8 mouse cellular contexts compared by ENCODE assay signal in genomic region chr8:107096366-107097036, GRCm38 (mm10). TPM values are rescaled to one million over a fixed set of nuclear protein-coding genes. Genes with fewer than 3 reads are reported as not detected.
A peak's percentile ranks its signal among the peaks of the same experiment; 100 is the strongest.
DNase-seq lines count a peak whose midpoint lies in the region; ATAC-seq and TF ChIP-seq lines count a peak whose summit lies in the region.

Terf2 (minus strand) TSS chr8:107096547.

- H3K4me1 ChIP-seq in CH12.LX (ENCODE audit: control insufficient read depth in 1 of 2, insufficient read depth in 2 of 2), result peaks cover 7 to 26% of the 10 kb centered on the region in 2 experiments
- H3K4me1 ChIP-seq in forebrain, embryonic 10.5 days, result peaks cover 18% of the 10 kb centered on the region
- peaks cover 0 to 19% of the 10 kb centered on the region in 2 experiments for H3K4me1 ChIP-seq in heart, embryonic 14.5 days (ENCODE audit: control insufficient read depth in 2 of 2, insufficient read depth in 2 of 2, low read length in 2 of 2)
- peaks cover 33% of the 10 kb centered on the region for H3K4me1 ChIP-seq in liver, embryonic 12.5 days
- 0 out of 2 replicates have a peak, but pooled peaks cover 2% of the 10 kb centered on the region for H3K4me1 ChIP-seq in stomach, embryonic 14.5 days (ENCODE audit: control insufficient read depth, insufficient read depth, low read length)

- in situ Hi-C loops in CH12.LX (cut with MboI; ENCODE audit: low pct_ligation_motif_present, low pct_unique_long_range_greater_than_20kb, low sequenced_read_pairs), result no loop called here

- H3K4me3 ChIP-seq in CH12.LX (replicated peaks in 1 of 3; ENCODE audit: low read depth in 2 of 3, low read length in 2 of 3, poor library complexity in 1 of 3), result peak within 1 kb of the TSS; percentile 86 to 93 (median 92)
- peak within 1 kb of the TSS; percentile 75 for H3K4me3 ChIP-seq in forebrain, embryonic 10.5 days
- H3K4me3 ChIP-seq in heart, embryonic 14.5 days (ENCODE audit: control insufficient read depth in 1 of 2, insufficient read depth in 1 of 2, low read depth in 1 of 2, low read length in 2 of 2), result peak within 1 kb of the TSS; percentile 79 to 92
- peak within 1 kb of the TSS; percentile 87 for H3K4me3 ChIP-seq in liver, embryonic 12.5 days
- H3K4me3 ChIP-seq in stomach, embryonic 14.5 days (ENCODE audit: low read depth, low read length), result peak within 1 kb of the TSS; percentile 85

- H3K9ac ChIP-seq in CH12.LX (ENCODE audit: insufficient read depth, low read depth), result peak within 1 kb of the TSS; percentile 87
- H3K9ac ChIP-seq in heart, embryonic 14.5 days (ENCODE audit: low read length), result peak within 1 kb of the TSS; percentile 95
- H3K9ac ChIP-seq in liver, embryonic 12.5 days, result peak within 1 kb of the TSS; percentile 95
- peak within 1 kb of the TSS; percentile 79 for H3K9ac ChIP-seq in stomach, embryonic 14.5 days (replicated peaks; ENCODE audit: low read depth, low read length)

- no peaks in the 10 kb centered on the region for H3K27me3 ChIP-seq in CH12.LX (replicated peaks)
- no peaks in the 10 kb centered on the region for H3K27me3 ChIP-seq in forebrain, embryonic 10.5 days (ENCODE audit: poor library complexity, severe bottlenecking)
- no peaks in the 10 kb centered on the region for H3K27me3 ChIP-seq in heart, embryonic 14.5 days (ENCODE audit: control insufficient read depth, insufficient read depth, low read length)
- H3K27me3 ChIP-seq in liver, embryonic 12.5 days (replicated peaks), result no peaks in the 10 kb centered on the region
- H3K27me3 ChIP-seq in stomach, embryonic 14.5 days (ENCODE audit: control insufficient read depth, insufficient read depth, low read length), result no peaks in the 10 kb centered on the region

- ATAC-seq in heart, embryonic 14.5 days (ENCODE audit: insufficient number of reproducible peaks, insufficient read depth, low FRiP score, low read depth), result peak; percentile 96
- ATAC-seq in liver, embryonic 12.5 days, result peak; percentile 92
- ATAC-seq in stomach, embryonic 14.5 days (ENCODE audit: insufficient number of reproducible peaks, insufficient read depth, low FRiP score, low read depth), result peak; percentile 96

- peak within 1 kb of the TSS; percentile 82 for H3K4me2 ChIP-seq in CH12.LX (ENCODE audit: insufficient read depth, low read depth, poor library complexity, severe bottlenecking)
- peak within 1 kb of the TSS; percentile 73 for H3K4me2 ChIP-seq in heart, embryonic 14.5 days (ENCODE audit: low read length)
- peak within 1 kb of the TSS; percentile 80 for H3K4me2 ChIP-seq in liver, embryonic 12.5 days
- H3K4me2 ChIP-seq in stomach, embryonic 14.5 days (replicated peaks; ENCODE audit: low read depth, low read length), result peak within 1 kb of the TSS; percentile 52

- H3K36me3 ChIP-seq in CH12.LX (replicated peaks in 1 of 2; ENCODE audit: control insufficient read depth in 1 of 2, insufficient read depth in 1 of 2, low read length in 1 of 2), result peaks cover 14 to 32% of the 10 kb centered on the region in 2 experiments
- peaks cover 32% of the 10 kb centered on the region for H3K36me3 ChIP-seq in forebrain, embryonic 10.5 days (replicated peaks)
- H3K36me3 ChIP-seq in heart, embryonic 14.5 days (ENCODE audit: control insufficient read depth, insufficient read depth, low read length), result peaks cover 28% of the 10 kb centered on the region
- peaks cover 32% of the 10 kb centered on the region for H3K36me3 ChIP-seq in liver, embryonic 12.5 days
- H3K36me3 ChIP-seq in stomach, embryonic 14.5 days (ENCODE audit: control insufficient read depth, insufficient read depth, low read length), result peaks cover 18% of the 10 kb centered on the region

- peak; percentile 94 for DNase-seq in CH12.LX (ENCODE audit: extremely low read depth)
- DNase-seq in c-Kit-positive CD71-negative TER-119-negative erythroid progenitor cells, embryonic 14.5 days (ENCODE audit: low read depth), result peak; percentile 82
- DNase-seq in forebrain, embryonic 10.5 days (ENCODE audit: extremely low spot score, low spot score), result peak; percentile 96
- peak; percentile 96 for DNase-seq in kidney, postnatal 10 days
- DNase-seq in naive thymus-derived CD4-positive, alpha-beta T cell, adult 2 months (ENCODE audit: low read depth), result peak; percentile 93

- TF ChIP-seq EP300 in CH12.LX (IDR thresholded peaks at IDR 0.05; ENCODE audit: low read length), result no peak

- no peaks in the 10 kb centered on the region for H3K9me3 ChIP-seq in CH12.LX (replicated peaks; ENCODE audit: low read length)
- no peaks in the 10 kb centered on the region for H3K9me3 ChIP-seq in forebrain, embryonic 10.5 days
- no peaks in the 10 kb centered on the region for H3K9me3 ChIP-seq in heart, embryonic 14.5 days (ENCODE audit: control insufficient read depth, low read length)
- H3K9me3 ChIP-seq in liver, embryonic 12.5 days (replicated peaks), result no peaks in the 10 kb centered on the region
- H3K9me3 ChIP-seq in stomach, embryonic 14.5 days (ENCODE audit: control insufficient read depth, low read depth, low read length), result no peaks in the 10 kb centered on the region

- peaks cover 37% of the 10 kb centered on the region for H3K79me2 ChIP-seq in CH12.LX (replicated peaks; ENCODE audit: control insufficient read depth, extremely low read depth, insufficient read depth, poor library complexity, severe bottlenecking)

- TF ChIP-seq CTCF in CH12.LX (conservative IDR thresholded peaks at IDR 0.05 in 1 of 2, IDR thresholded peaks at IDR 0.05 in 1 of 2; ENCODE audit: low read depth in 2 of 2, low read length in 2 of 2), result no peak

- 5% methylated on average over 39 of the region's 39 CpGs for WGBS in forebrain, embryonic 10.5 days
- WGBS in heart, embryonic 14.5 days, result 4% methylated on average over 38 of the region's 39 CpGs
- 3% methylated on average over 39 of the region's 39 CpGs for WGBS in liver, embryonic 12.5 days (ENCODE audit: insufficient replicate concordance)
- 5% methylated on average over 39 of the region's 39 CpGs for WGBS in stomach, embryonic 14.5 days

- dilution Hi-C loops in CH12.LX (cut with MboI; ENCODE audit: extremely low pct_ligation_motif_present, extremely low pct_unique_long_range_greater_than_20kb, low sequenced_read_pairs), result no loop called here

- peak within 1 kb of the TSS; percentile 78 for H3K27ac ChIP-seq in CH12.LX (ENCODE audit: insufficient read depth, low read depth)
- H3K27ac ChIP-seq in forebrain, embryonic 10.5 days, result peak within 1 kb of the TSS; percentile 96
- H3K27ac ChIP-seq in heart, embryonic 14.5 days (replicated peaks in 1 of 2; ENCODE audit: control insufficient read depth in 1 of 2, insufficient read depth in 1 of 2, low read depth in 2 of 2, low read length in 2 of 2), result peak within 1 kb of the TSS; percentile 66 to 93
- H3K27ac ChIP-seq in liver, embryonic 12.5 days, result peak within 1 kb of the TSS; percentile 96
- H3K27ac ChIP-seq in stomach, embryonic 14.5 days (ENCODE audit: low read length), result peak within 1 kb of the TSS; percentile 89

- no peak for TF ChIP-seq RAD21 in CH12.LX (IDR thresholded peaks at IDR 0.05; ENCODE audit: low read depth, low read length)

- TF ChIP-seq POLR2A in CH12.LX (IDR thresholded peaks at IDR 0.05; ENCODE audit: low read depth, low read length), result peak; percentile 73

TF ChIP-seq in CH12.LX, 34 proteins besides CTCF, POLR2A, EP300 and RAD21 (continues in another document):
- TF ChIP-seq JUN (IDR thresholded peaks at IDR 0.05; ENCODE audit: insufficient read depth, low read depth, low read length), result no peak
- no peak for TF ChIP-seq USF1 (IDR thresholded peaks at IDR 0.05; ENCODE audit: low read depth, low read length)
- TF ChIP-seq ELF1 (IDR thresholded peaks at IDR 0.05; ENCODE audit: low read depth, low read length), result peak; percentile 95
- peak; percentile 28; the same call in 1 of the 2 replicates for TF ChIP-seq MXI1 (IDR thresholded peaks at IDR 0.05; ENCODE audit: low read depth, low read length)
- TF ChIP-seq TCF12 (IDR thresholded peaks at IDR 0.05; ENCODE audit: low read depth, low read length), result peak; percentile 85; the same call in 1 of the 2 replicates
- TF ChIP-seq RCOR1 (conservative IDR thresholded peaks at IDR 0.05; ENCODE audit: low read depth, low read length), result no peak
- no peak for TF ChIP-seq ZC3H11A (IDR thresholded peaks at IDR 0.05; ENCODE audit: low read depth, low read length)
- peak; percentile 98 for TF ChIP-seq KAT2A (IDR thresholded peaks at IDR 0.05; ENCODE audit: insufficient replicate concordance, low read length)
- no peak; the same call in 1 of the 2 replicates for TF ChIP-seq SIN3A (IDR thresholded peaks at IDR 0.05; ENCODE audit: low read length)
- peak; percentile 41; the same call in 1 of the 2 replicates for TF ChIP-seq CHD2 (IDR thresholded peaks at IDR 0.05; ENCODE audit: low read length)
- TF ChIP-seq NRF1 (IDR thresholded peaks at IDR 0.05; ENCODE audit: low read depth, low read length), result peak; percentile 36; the same call in 1 of the 2 replicates
- peak; percentile 78; the same call in 1 of the 2 replicates for TF ChIP-seq E2F4 (IDR thresholded peaks at IDR 0.05; ENCODE audit: insufficient replicate concordance, low read depth, low read length)
- TF ChIP-seq MAX (IDR thresholded peaks at IDR 0.05; ENCODE audit: low read length), result 0 out of 2 replicates have a peak, but pooled peaks have one; percentile 8
- no peak for TF ChIP-seq ZMIZ1 (IDR thresholded peaks at IDR 0.05; ENCODE audit: low read depth, low read length)
- no peak for TF ChIP-seq SMC3 (IDR thresholded peaks at IDR 0.05; ENCODE audit: low read depth, low read length)
- TF ChIP-seq GABPA (IDR thresholded peaks at IDR 0.05; ENCODE audit: insufficient replicate concordance, low read depth, low read length), result peak; percentile 83; the same call in 1 of the 2 replicates
- no peak for TF ChIP-seq ZKSCAN1 (IDR thresholded peaks at IDR 0.05; ENCODE audit: borderline replicate concordance, low read depth, low read length)
- TF ChIP-seq MEF2A (IDR thresholded peaks at IDR 0.05; ENCODE audit: borderline replicate concordance, low read depth, low read length), result peak; percentile 74
- no peak for TF ChIP-seq CHD1 (IDR thresholded peaks at IDR 0.05; ENCODE audit: low read depth, low read length)
- no peak for TF ChIP-seq TBP (conservative IDR thresholded peaks at IDR 0.05; ENCODE audit: low read depth, low read length)
- no peak for TF ChIP-seq USF2 (conservative IDR thresholded peaks at IDR 0.05; ENCODE audit: low read depth, low read length)
- TF ChIP-seq JUND (conservative IDR thresholded peaks at IDR 0.05; ENCODE audit: low read depth, low read length), result no peak
- no peak for TF ChIP-seq UBTF (IDR thresholded peaks at IDR 0.05; ENCODE audit: low read depth, low read length)

RNA-seq across cellular contexts. Expression of gene Terf2, which starts in this region (rescaled TPM):
- total RNA-seq in CH12.LX (2012; rRNA removed) (12.5 and 14.5 TPM in 2 replicates), CH12.LX (2014; rRNA removed) (18.3 and 21.0 TPM in 2 replicates)
- 33.2 and 33.7 TPM in 2 replicates for polyA plus RNA-seq in CH12.LX (2012; ENCODE audit: insufficient read length, low read depth)
- polyA plus RNA-seq in forebrain, embryonic 10.5 days (2016; fragmentation: Nextera tagmentation; extraction: Ambion mirVana), result 17.0 and 19.6 TPM in 2 replicates
- 8.3 and 9.8 TPM in 2 replicates for polyA plus RNA-seq in heart, embryonic 14.5 days (2014; fragmentation: Nextera tagmentation; extraction: Ambion mirVana)
- 9.2 and 11.5 TPM in 2 replicates for polyA plus RNA-seq in liver, embryonic 12.5 days (2016; fragmentation: Nextera tagmentation; extraction: Ambion mirVana)
- polyA plus RNA-seq in stomach, embryonic 14.5 days (2014; fragmentation: Nextera tagmentation; extraction: Ambion mirVana), result 15.8 and 17.6 TPM in 2 replicates

Comparison
In these comparisons a context has a peak if more than half of its experiments do, and no peak if none do; other contexts are left out.
1. Peak in every context shown above with its lines: DNase-seq, ATAC-seq, H3K4me3 ChIP-seq and H3K27ac ChIP-seq.